Mouse (Mus musculus) urinary bladder, postnatal 14 days (tissue): ENCODE measurements at regions not wholly inside any gene's neighbourhood (a gene's known extent, or its start where the extent isn't known, plus 50 kb on each side); places are given as distances from the start of the nearest gene placed in this dataset.

Experiments
- DNase-seq: peaks from one replicate; pipeline ENCODE4 v3.0.0; 2021; ENCODE audit warnings: low spot score

DNA sequence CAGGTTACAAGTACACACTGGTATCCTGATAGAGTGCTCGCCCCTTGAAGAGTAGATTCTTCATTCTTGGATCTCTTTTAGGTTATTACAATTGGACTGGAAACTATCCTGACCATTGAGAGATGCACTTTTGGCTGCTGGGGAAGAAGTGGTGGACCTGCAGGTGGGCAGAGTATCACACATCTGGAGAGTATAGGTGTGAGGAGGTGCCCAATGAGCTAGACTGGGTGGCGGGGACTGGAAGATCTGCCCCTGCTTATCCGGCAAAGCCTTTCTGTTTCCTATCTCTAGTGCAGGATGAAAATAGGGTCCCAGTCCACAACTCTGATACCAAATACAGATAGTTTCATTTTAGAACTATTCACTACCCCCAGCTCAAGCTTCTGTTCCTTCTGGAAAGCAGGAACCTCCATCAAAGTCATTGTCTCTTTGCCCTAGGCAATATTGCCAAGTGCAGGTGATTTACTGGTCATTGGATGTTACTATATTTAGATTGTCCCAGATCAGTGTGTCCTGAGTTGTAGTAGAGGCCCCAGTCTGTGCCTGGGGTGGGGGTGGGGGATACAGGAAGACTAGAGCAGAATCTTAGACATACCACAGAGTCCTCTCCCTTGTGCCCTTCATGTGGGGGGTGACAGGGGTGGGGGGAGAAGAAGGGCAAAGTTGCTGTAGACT, 62.5 kb upstream of the Ube2e1 start:
- no peak for DNase-seq

GRCm38 (mm10) chr14:18391824-18392486, 60.3 kb upstream of the Ube2e1 start:
- no peak for DNase-seq

- no peak for DNase-seq
Measured at GRCm38 (mm10) chr14:18389390-18389789, 57.7 kb upstream of the Ube2e1 start.

DNA sequence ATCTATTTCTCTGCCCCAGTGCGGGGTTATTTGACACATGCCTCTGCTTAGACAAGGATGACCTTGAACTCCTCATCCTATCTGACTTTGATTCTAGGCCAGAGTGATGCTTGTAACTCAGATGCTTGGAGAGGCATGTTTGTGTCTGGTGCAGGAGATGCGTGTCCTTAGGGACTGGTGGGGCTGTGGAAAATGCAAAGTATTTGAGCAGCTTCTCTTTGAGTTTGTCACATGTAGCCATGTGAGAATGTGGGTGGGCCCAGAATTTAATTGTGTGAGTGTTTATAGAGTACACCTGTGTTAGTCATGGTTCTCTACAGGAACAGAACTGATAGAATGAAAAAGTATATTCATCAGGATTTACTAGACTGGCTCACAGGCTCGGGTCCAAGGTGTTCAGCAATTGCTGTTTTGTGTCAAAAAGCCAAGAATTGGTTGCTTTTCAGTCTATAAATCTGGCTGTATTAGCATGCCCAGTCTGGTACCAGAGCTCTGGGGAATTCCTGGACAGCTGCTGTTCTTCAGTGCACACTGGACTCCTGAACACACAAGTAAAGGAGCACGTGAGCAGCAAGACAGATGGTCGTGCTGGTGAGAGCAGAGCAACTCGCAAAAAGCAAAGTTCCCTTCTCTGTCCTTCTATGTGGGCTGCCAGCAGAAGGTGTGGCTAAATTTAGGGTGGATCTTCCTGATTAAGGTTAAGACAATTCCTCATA, 54.5 kb upstream of the Ube2e1 start:
- DNase-seq = no peak
